Mouse (Mus musculus): Measurements from ENCODE around the gene Brd3os. TPM values are rescaled to one million over a fixed set of nuclear protein-coding genes. Genes with fewer than 3 reads are reported as not detected.

Gene Brd3os
- polyA plus RNA-seq (2014; fragmentation: Nextera tagmentation; extraction: Ambion mirVana), result 34.3 and 38.1 TPM in 2 replicates

DNA sequence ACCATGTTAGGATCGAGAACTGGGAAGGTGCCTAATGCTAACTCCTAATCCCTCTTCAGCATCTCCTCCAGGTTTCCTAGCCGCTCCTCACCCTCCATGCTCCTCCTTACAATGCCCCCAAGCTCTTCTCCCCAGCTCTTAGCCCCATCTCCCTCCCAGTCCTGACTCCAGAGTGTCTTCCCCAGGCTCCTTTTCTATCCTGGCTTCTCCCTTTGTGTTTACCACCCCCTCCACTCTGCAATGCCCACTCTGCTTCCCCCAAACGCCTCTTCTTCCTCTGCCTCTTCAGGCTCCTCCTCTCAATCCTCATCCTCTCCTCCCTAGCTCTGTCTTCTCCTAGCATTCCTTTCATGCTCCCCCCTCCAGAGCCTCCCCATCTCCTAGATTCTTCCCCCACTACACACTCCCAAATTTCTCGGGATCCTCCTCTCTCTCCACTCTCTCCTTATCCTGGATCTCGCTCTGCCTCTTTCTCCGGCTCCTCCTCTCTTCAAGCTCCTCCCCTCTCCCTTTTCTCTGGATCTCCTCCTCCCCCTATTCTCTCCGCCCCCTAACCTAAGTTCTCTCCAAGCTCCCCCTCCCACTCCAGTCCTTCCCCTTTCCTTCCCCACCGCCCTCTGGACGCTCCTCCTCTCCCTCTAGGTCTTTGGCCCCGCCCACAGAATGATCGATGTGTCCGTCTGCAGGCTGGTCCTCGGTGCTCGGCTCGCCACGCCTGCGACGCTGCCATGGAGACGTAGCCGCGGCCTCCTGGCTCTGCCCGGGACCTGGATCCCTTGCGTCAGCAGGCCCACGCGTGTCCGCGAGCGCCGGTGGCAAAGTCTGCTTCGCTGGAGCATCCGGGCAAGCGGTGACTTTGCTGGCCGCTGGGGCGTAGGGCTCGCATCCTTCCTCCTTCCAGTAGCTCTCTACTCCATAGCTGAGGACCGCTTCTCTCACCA lies at the start of gene Brd3os:
Brd3os (plus strand) TSS at position 558 of the 941 bp plus-strand sequence.
- 1% methylated on average over 36 of the region's 36 CpGs for WGBS
- Histone ChIP-seq H3K9me3 (replicated peaks; ENCODE audit: control insufficient read depth, low read length) (no peaks in the 10 kb centered on the region), H3K27ac (ENCODE audit: low read depth, low read length) (peak within 1 kb of the TSS; percentile 61), H3K9ac (ENCODE audit: low read length) (peak within 1 kb of the TSS; percentile 77), H3K27me3 (replicated peaks; ENCODE audit: control insufficient read depth, insufficient read depth, low read length) (no peaks in the 10 kb centered on the region), H3K36me3 (ENCODE audit: control insufficient read depth, insufficient read depth, low read length) (peaks cover 24% of the 10 kb centered on the region), H3K4me1 (ENCODE audit: control insufficient read depth, insufficient read depth, low read length) (peaks cover 8% of the 10 kb centered on the region), H3K4me2 (ENCODE audit: low read length) (peak within 1 kb of the TSS; percentile 79), H3K4me3 (ENCODE audit: low read depth, low read length) (peak within 1 kb of the TSS; percentile 54)
- DNase-seq (ENCODE audit: low spot score), result peak; percentile 99
- ATAC-seq, result peak; percentile 93

GRCm38 (mm10) chr2:27394158-27394832 lies 47.8 kb upstream of the Brd3os start:
- Histone ChIP-seq H3K9ac (ENCODE audit: low read length) (no peak overlapping the region), H3K4me1 (ENCODE audit: control insufficient read depth, insufficient read depth, low read length) (peaks cover 37% of the 10 kb centered on the region), H3K4me3 (ENCODE audit: low read depth, low read length) (no peak overlapping the region), H3K27ac (ENCODE audit: low read depth, low read length) (no peak overlapping the region), H3K4me2 (ENCODE audit: low read length) (no peak overlapping the region), H3K36me3 (ENCODE audit: control insufficient read depth, insufficient read depth, low read length) (no peaks in the 10 kb centered on the region), H3K27me3 (replicated peaks; ENCODE audit: control insufficient read depth, insufficient read depth, low read length) (no peaks in the 10 kb centered on the region), H3K9me3 (replicated peaks; ENCODE audit: control insufficient read depth, low read length) (no peaks in the 10 kb centered on the region)
- DNase-seq (ENCODE audit: low spot score) (peak; percentile 35), ATAC-seq (peak; percentile 44; the same call in 1 of the 2 replicates)
- 46% methylated on average over 10 of the region's 10 CpGs for WGBS

GRCm38 (mm10) chr2:27396656-27397440 lies 45.3 kb upstream of the Brd3os start:
- H3K36me3 ChIP-seq (ENCODE audit: control insufficient read depth, insufficient read depth, low read length), result no peaks in the 10 kb centered on the region
- peaks cover 21% of the 10 kb centered on the region for H3K4me1 ChIP-seq (ENCODE audit: control insufficient read depth, insufficient read depth, low read length)
- no peak overlapping the region for H3K9ac ChIP-seq (ENCODE audit: low read length)
- no peak overlapping the region for H3K4me3 ChIP-seq (ENCODE audit: low read depth, low read length)
- ATAC-seq (peak; percentile 18; the same call in 1 of the 2 replicates), DNase-seq (ENCODE audit: low spot score) (peak; percentile 58)
- 58% methylated on average over 17 of the region's 17 CpGs for WGBS
- H3K27me3 ChIP-seq (replicated peaks; ENCODE audit: control insufficient read depth, insufficient read depth, low read length), result no peaks in the 10 kb centered on the region
- peak overlapping the region; percentile 46; the same call in 1 of the 2 replicates for H3K27ac ChIP-seq (ENCODE audit: low read depth, low read length)
- no peak overlapping the region for H3K4me2 ChIP-seq (ENCODE audit: low read length)
- H3K9me3 ChIP-seq (replicated peaks; ENCODE audit: control insufficient read depth, low read length), result 0 out of 2 replicates have a peak, but pooled peaks cover 2% of the 10 kb centered on the region

DNA sequence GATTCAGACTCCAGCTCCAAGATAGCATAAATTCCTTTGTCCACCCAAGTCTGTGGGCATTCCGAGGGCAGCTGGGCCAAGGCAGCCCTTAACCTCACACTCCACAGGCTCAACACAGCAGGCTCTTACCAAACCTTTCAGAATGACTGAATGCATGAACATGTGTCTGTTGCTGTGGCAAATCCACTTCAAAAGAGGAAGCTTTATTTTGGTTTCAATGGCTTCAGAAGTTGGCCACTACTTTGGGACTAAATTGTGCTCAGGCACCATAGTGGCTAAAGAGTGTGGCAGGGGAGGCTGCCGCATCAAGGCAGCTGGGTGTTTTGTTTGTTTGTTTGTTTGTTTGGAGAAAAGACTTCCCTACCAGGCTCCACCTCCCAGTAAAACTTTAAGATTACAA lies 42.0 kb upstream of the Brd3os start:
- Histone ChIP-seq H3K9ac (ENCODE audit: low read length) (no peak overlapping the region), H3K4me3 (ENCODE audit: low read depth, low read length) (no peak overlapping the region), H3K9me3 (replicated peaks; ENCODE audit: control insufficient read depth, low read length) (0 out of 2 replicates have a peak, but pooled peaks cover 2% of the 10 kb centered on the region), H3K4me2 (ENCODE audit: low read length) (no peak overlapping the region), H3K4me1 (ENCODE audit: control insufficient read depth, insufficient read depth, low read length) (peaks cover 11% of the 10 kb centered on the region; the same call in 1 of the 2 replicates), H3K27ac (ENCODE audit: low read depth, low read length) (no peak overlapping the region), H3K36me3 (ENCODE audit: control insufficient read depth, insufficient read depth, low read length) (no peaks in the 10 kb centered on the region), H3K27me3 (replicated peaks; ENCODE audit: control insufficient read depth, insufficient read depth, low read length) (no peaks in the 10 kb centered on the region)
- ATAC-seq, result no peak
- WGBS, result 95% methylated on average over 2 of the region's 2 CpGs
- no peak for DNase-seq (ENCODE audit: low spot score)

DNA sequence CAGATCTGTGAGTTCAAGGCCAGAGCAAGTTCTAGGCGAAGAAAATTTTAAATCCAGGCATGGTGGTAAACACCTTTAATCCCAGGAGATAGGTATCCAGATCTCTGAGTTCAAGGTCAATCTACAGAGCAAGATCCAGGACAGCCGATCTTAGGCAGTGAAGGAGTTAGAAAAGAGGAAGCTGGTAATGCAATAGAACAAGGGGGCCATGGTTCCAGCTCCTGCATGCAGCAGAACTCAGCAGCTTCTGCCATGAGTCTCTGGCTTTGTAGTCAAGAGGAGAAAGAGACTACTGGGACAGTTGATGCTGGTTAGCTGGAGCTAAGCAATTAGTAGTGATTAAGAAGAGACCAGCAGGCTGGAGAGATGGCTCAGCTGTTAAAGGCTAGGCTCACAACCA lies 40.6 kb upstream of the Brd3os start:
- Histone ChIP-seq H3K4me1 (ENCODE audit: control insufficient read depth, insufficient read depth, low read length) (peaks cover 5% of the 10 kb centered on the region; the same call in 1 of the 2 replicates), H3K36me3 (ENCODE audit: control insufficient read depth, insufficient read depth, low read length) (no peaks in the 10 kb centered on the region), H3K27ac (ENCODE audit: low read depth, low read length) (no peak overlapping the region), H3K4me2 (ENCODE audit: low read length) (no peak overlapping the region), H3K27me3 (replicated peaks; ENCODE audit: control insufficient read depth, insufficient read depth, low read length) (no peaks in the 10 kb centered on the region), H3K9ac (ENCODE audit: low read length) (no peak overlapping the region), H3K9me3 (replicated peaks; ENCODE audit: control insufficient read depth, low read length) (0 out of 2 replicates have a peak, but pooled peaks cover 2% of the 10 kb centered on the region), H3K4me3 (ENCODE audit: low read depth, low read length) (no peak overlapping the region)
- ATAC-seq, result no peak
- WGBS, result 94% methylated on average over 2 of the region's 2 CpGs
- DNase-seq (ENCODE audit: low spot score), result no peak

- no peaks in the 10 kb centered on the region for H3K36me3 ChIP-seq (ENCODE audit: control insufficient read depth, insufficient read depth, low read length)
- H3K4me1 ChIP-seq (ENCODE audit: control insufficient read depth, insufficient read depth, low read length), result peaks cover 1% of the 10 kb centered on the region; the same call in 1 of the 2 replicates
- 0 out of 2 replicates have a peak, but pooled peaks cover 2% of the 10 kb centered on the region for H3K9me3 ChIP-seq (replicated peaks; ENCODE audit: control insufficient read depth, low read length)
- no peak overlapping the region for H3K4me2 ChIP-seq (ENCODE audit: low read length)
- no peak overlapping the region for H3K27ac ChIP-seq (ENCODE audit: low read depth, low read length)
- no peaks in the 10 kb centered on the region for H3K27me3 ChIP-seq (replicated peaks; ENCODE audit: control insufficient read depth, insufficient read depth, low read length)
- 60% methylated on average over 6 of the region's 6 CpGs for WGBS
- DNase-seq (ENCODE audit: low spot score) (no peak), ATAC-seq (no peak)
- H3K4me3 ChIP-seq (ENCODE audit: low read depth, low read length), result no peak overlapping the region
- H3K9ac ChIP-seq (ENCODE audit: low read length), result no peak overlapping the region
These were observed 37.6 kb upstream of the Brd3os start for GRCm38 (mm10) chr2:27404375-27405093.

DNA sequence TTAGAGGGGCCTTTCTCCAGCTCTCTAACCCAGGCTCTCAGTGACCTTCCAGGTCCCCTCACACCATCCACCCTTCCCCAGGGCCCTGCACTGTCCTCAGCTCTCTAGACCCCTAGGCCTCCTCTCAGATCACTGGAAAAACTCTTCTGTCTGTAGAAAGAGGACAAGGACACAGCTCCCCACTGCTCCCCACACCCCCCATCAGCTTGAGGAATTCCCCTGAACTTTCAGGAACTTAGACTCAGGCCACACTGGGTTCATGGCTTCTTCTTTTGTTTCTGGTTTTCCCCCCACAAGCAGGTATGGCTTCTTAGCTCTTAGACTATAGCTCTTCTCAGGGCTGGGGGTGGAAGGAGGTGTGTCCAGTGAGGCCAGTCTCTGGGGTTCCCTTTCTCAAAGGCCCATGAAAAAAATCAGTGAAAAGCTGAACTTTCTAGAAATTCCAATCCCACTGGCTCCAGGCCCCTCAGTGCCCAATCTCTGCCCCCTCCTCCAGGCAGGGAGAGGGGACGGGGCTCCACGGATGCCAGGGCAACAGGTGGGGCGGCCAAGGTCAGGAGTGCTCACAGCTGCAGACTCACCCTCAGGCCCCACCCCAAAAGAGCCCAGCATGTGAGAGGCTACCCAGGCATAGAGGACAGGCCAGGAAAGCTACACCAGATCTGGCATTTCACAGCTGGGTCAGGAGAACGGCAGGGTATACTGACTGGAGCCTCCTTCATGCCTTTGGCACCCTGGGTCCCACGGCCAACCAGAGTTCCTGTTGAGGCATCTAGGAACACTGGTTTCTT lies 36.8 kb upstream of the Brd3os start:
- WGBS, result 63% methylated on average over 5 of the region's 5 CpGs
- no peak overlapping the region for H3K4me3 ChIP-seq (ENCODE audit: low read depth, low read length)
- H3K4me1 ChIP-seq (ENCODE audit: control insufficient read depth, insufficient read depth, low read length), result peaks cover 3% of the 10 kb centered on the region; the same call in 1 of the 2 replicates
- H3K27ac ChIP-seq (ENCODE audit: low read depth, low read length), result no peak overlapping the region
- H3K9me3 ChIP-seq (replicated peaks; ENCODE audit: control insufficient read depth, low read length), result no peaks in the 10 kb centered on the region
- no peak overlapping the region for H3K9ac ChIP-seq (ENCODE audit: low read length)
- DNase-seq (ENCODE audit: low spot score), result no peak
- H3K36me3 ChIP-seq (ENCODE audit: control insufficient read depth, insufficient read depth, low read length), result no peaks in the 10 kb centered on the region
- H3K27me3 ChIP-seq (replicated peaks; ENCODE audit: control insufficient read depth, insufficient read depth, low read length), result no peaks in the 10 kb centered on the region
- no peak overlapping the region for H3K4me2 ChIP-seq (ENCODE audit: low read length)
- ATAC-seq, result no peak
